Mouse (Mus musculus): Measurements from ENCODE around the gene Emc10.

GRCm38 (mm10) chr7:44485572-44486195 lies 10.6 kb downstream of the Emc10 start:
- TF ChIP-seq CTCF (IDR thresholded peaks at IDR 0.05; ENCODE audit: low read depth, low read length) (no peak), EP300 (IDR thresholded peaks at IDR 0.05; ENCODE audit: insufficient read depth, low read depth, low read length) (no peak), POLR2A (IDR thresholded peaks at IDR 0.05; ENCODE audit: insufficient read depth, low read length) (no peak)
